Mouse (Mus musculus) forebrain, postnatal 0 days (tissue): ENCODE measurements around the gene BC030499. TPM values are rescaled to one million over a fixed set of nuclear protein-coding genes. Genes with fewer than 3 reads are reported as not detected.

ENCODE experiments used
- ATAC-seq: fragments of 200-750 bp; cut with Nextera tagmentation; 2 replicates; pipeline ENCODE4 v1.8.0; 2017; ENCODE audit warnings: mild to moderate bottlenecking, moderate library complexity
- DNase-seq: peaks from one replicate; pipeline ENCODE4 v3.0.0-alpha.2; 2015
- H3K27ac ChIP-seq: fragments of 300-500 bp; sonication (generic); 2 replicates; pipeline ENCODE4 v1.5.1; 2014; ENCODE audit warnings: low read depth, mild to moderate bottlenecking, antibody characterized with exemption, low read length, moderate library complexity, mixed read lengths
- H3K27me3 ChIP-seq: fragments of 300-500 bp; sonication (generic); 2 replicates; pipeline ENCODE4 v1.6.1; 2014; ENCODE audit warnings: mild to moderate bottlenecking, low read length, mixed read lengths; ENCODE audit not compliant: insufficient read depth
- H3K36me3 ChIP-seq: fragments of 300-500 bp; sonication (generic); 2 replicates; pipeline ENCODE4 v1.6.1; 2014; ENCODE audit warnings: mild to moderate bottlenecking, moderate library complexity; ENCODE audit not compliant: insufficient read depth
- H3K4me1 ChIP-seq: fragments of 300-500 bp; sonication (generic); 2 replicates; pipeline ENCODE4 v1.6.1; 2014; ENCODE audit warnings: antibody characterized with exemption; ENCODE audit not compliant: insufficient read depth
- H3K4me2 ChIP-seq: fragments of 300-500 bp; sonication (generic); 2 replicates; pipeline ENCODE4 v1.6.1; 2014; ENCODE audit warnings: low read depth, mild to moderate bottlenecking, moderate library complexity
- H3K4me3 ChIP-seq: fragments of 300-500 bp; sonication (generic); 2 replicates; pipeline ENCODE4 v1.5.1; 2014; ENCODE audit warnings: low read depth, low read length, mixed read lengths
- H3K9ac ChIP-seq: fragments of 300-500 bp; sonication (generic); 2 replicates; pipeline ENCODE4 v1.6.1; 2014; ENCODE audit warnings: mild to moderate bottlenecking
- H3K9me3 ChIP-seq: fragments of 300-500 bp; sonication (generic); 2 replicates; pipeline ENCODE4 v1.6.1; 2016; ENCODE audit warnings: low read length
- CTCF ChIP-seq: sonication (generic); IDR thresholded peaks from 2 replicates; pipeline ENCODE4 v1.5.1; 2016; ENCODE audit warnings: antibody characterized with exemption, control low read depth, low read depth
- WGBS: fragments of 180-500 bp; shearing (Covaris S2); extraction: QIAGEN DNeasy Blood & Tissue Kit; methylation state at CpG from one replicate; pipeline ENCODE4 v1.1.7; 2014; 5-methylcytosine and 5-hydroxymethylcytosine counted together
- polyA plus RNA-seq: library from polyadenylated mRNA; unstranded; fragments of >200 nt; fragmentation: Nextera tagmentation; extraction: Ambion mirVana; gene quantifications from 2 replicates; pipeline ENCODE4 v1.2.1, GENCODE M21; 2015
- total RNA-seq: library from RNA; depleted of rRNA; stranded (reverse); fragments of >200 nt; gene quantifications from 2 replicates; pipeline ENCODE4 v1.2.3, GENCODE M21; 2014

The BC030499 gene
- total and polyA plus RNA-seq, 2 experiments from 2014 or later, result 0.38 TPM; not detected in 1

GRCm38 (mm10) chr11:78333992-78334391, 43.4 kb downstream of the BC030499 start:
- Histone ChIP-seq H3K27me3 (no peaks in the 10 kb centered on the region), H3K27ac (no peak overlapping the region), H3K36me3 (peaks cover 46% of the 10 kb centered on the region), H3K4me1 (no peaks in the 10 kb centered on the region), H3K4me2 (no peak overlapping the region), H3K9ac (no peak overlapping the region), H3K9me3 (no peaks in the 10 kb centered on the region), H3K4me3 (no peak overlapping the region)
- DNase-seq, result no peak
- WGBS, result 98% methylated on average over 5 of the region's 5 CpGs
- no peak for TF ChIP-seq CTCF
- no peak for ATAC-seq

DNA sequence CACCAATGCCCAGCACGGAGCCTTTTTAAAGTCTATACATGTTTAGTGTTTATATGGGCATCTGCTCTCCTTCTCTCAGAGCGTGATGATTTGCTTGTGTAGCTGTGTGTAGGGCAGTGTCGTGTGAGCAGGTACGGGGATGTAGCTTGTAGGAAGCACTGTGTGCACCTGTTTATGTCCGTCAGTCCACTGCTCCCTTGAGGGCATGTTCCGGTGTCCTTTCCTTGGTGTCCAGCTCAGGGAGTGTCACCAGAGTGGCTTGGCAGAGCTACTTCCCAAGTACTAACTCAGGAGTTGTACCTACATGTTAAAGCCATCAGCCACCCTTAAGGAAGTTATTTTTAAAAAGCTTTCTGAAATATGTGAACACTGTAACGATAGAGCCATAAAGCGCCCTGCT, 46.4 kb downstream of the BC030499 start:
- Histone ChIP-seq H3K4me3 (no peak overlapping the region), H3K9me3 (no peaks in the 10 kb centered on the region), H3K9ac (no peak overlapping the region), H3K27ac (no peak overlapping the region), H3K4me1 (no peaks in the 10 kb centered on the region), H3K4me2 (no peak overlapping the region), H3K27me3 (no peaks in the 10 kb centered on the region), H3K36me3 (peaks cover 61% of the 10 kb centered on the region)
- ATAC-seq (no peak), DNase-seq (no peak)
- TF ChIP-seq CTCF, result no peak
- WGBS, result 96% methylated on average over 8 of the region's 8 CpGs

DNA sequence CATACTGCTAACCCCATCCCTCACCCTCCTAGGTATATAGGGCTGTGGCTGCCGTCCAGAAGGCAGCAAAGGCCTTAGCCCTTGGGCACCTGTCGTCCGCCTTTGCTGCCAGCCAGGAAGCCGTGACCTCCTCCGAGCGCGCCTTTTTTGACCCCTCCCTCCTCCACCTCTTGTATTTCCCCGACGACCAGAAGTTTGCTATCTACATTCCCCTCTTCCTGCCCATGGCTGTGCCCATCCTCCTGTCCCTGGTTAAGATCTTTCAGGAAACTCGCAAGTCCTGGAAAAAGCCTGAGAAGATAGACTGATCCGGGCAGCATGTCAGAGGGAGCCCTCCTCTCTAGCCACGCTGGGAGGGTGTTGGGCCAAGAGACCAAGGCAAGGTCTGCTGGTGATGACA, 51.1 kb downstream of the BC030499 start:
- H3K27ac ChIP-seq, result no peak overlapping the region
- peaks cover 29% of the 10 kb centered on the region for H3K36me3 ChIP-seq
- no peaks in the 10 kb centered on the region for H3K27me3 ChIP-seq
- no peak for DNase-seq
- no peak for TF ChIP-seq CTCF
- H3K9ac ChIP-seq, result no peak overlapping the region
- no peak overlapping the region for H3K4me3 ChIP-seq
- no peak for ATAC-seq
- WGBS, result 87% methylated on average over 12 of the region's 12 CpGs
- no peak overlapping the region for H3K4me2 ChIP-seq
- H3K4me1 ChIP-seq, result no peaks in the 10 kb centered on the region
- H3K9me3 ChIP-seq, result no peaks in the 10 kb centered on the region

DNA sequence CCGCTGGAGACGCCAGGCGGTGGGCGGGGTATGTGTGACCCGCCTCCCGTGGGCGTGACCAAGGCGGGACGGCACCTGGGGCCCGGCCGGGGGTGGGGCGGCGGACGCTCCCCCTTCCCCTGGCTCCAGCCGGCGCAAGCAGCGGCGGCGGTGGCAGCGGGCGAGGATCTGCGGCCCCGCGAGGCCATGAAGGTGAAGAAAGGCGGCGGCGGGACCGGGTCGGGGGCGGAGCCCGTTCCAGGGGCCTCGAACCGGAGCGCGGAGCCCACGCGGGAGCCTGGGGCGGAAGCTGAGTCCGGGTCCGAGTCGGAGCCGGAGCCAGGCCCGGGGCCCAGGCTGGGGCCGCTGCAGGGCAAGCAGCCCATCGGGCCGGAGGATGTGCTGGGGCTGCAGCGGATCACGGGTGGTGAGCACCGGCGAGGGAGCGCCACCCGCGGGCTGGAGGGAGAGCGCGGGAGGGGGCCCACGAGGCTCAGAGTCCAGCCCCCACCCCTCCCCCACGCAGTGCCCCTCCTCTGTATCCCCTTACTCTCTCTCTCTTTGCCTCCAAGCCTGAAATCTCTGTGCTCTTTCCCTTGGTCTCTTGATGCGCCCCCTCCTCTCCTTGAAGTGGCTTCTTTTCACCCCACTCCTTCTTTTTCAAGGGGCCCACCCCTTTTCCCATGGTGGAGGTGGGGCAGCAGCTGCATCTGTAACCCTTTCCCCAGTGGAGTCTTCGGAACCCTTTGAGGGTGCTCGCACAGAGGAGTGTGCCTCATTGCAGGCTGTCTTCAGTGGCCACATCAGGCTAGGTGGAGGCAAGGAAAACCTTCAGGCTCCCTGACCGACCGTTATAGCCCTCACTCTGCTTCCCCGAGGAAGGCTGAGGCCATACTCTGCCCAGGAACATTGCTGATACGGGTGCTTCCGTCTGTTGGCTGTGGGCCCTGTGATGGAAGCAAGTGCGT, 53.0 kb downstream of the BC030499 start, which contains the start of gene Unc119:
Unc119 (plus strand) TSS at position 102 of the 947 bp plus-strand sequence.
- H3K9me3 ChIP-seq, result no peaks in the 10 kb centered on the region
- peak within 1 kb of the TSS; percentile 83 for H3K4me3 ChIP-seq
- H3K9ac ChIP-seq, result peak within 1 kb of the TSS; percentile 92
- peaks cover 24% of the 10 kb centered on the region for H3K36me3 ChIP-seq
- H3K4me1 ChIP-seq, result no peaks in the 10 kb centered on the region
- WGBS, result 1% methylated on average over 57 of the region's 66 CpGs
- H3K27me3 ChIP-seq, result no peaks in the 10 kb centered on the region
- ATAC-seq, result peak; percentile 86
- no peak for TF ChIP-seq CTCF
- H3K4me2 ChIP-seq, result peak within 1 kb of the TSS; percentile 63
- peak within 1 kb of the TSS; percentile 85 for H3K27ac ChIP-seq
- DNase-seq, result peak; percentile 84

DNA sequence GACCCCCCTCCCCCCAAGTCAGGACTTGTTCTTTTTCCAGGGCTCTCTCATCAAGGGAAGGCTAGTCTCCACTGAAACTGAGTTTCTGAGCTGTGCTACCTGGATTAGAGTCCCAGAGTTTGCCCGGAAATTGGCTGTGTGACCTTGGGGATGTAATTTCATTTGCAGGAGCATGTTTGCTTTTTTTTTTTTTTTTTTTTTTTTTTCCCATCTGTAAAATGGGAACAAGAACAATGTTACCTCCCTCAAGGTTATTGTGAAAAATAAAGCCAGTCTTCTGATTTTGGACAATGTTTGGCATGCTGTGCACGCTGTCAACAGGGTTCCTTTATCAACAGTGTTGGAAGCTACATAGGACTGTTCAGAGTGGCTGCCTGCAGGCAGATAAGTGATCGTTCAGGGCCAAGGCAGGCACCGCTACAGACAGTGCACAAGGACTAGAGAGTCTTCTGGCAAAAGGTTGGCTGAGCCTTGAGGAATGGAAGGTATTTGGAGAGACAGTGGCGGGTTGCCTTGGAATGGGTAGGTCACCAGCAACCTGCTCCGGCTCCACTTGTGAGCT, 53.8 kb downstream of the BC030499 start:
- H3K4me3 ChIP-seq, result peak overlapping the region; percentile 83
- no peaks in the 10 kb centered on the region for H3K27me3 ChIP-seq
- 77% methylated on average over 6 of the region's 6 CpGs for WGBS
- H3K4me2 ChIP-seq, result peak overlapping the region; percentile 63
- H3K9ac ChIP-seq, result peak overlapping the region; percentile 92
- H3K36me3 ChIP-seq, result peaks cover 22% of the 10 kb centered on the region
- ATAC-seq, result no peak
- no peak for DNase-seq
- no peak for TF ChIP-seq CTCF
- peak overlapping the region; percentile 85; the same call in 1 of the 2 replicates for H3K27ac ChIP-seq
- no peaks in the 10 kb centered on the region for H3K9me3 ChIP-seq
- H3K4me1 ChIP-seq, result no peaks in the 10 kb centered on the region

GRCm38 (mm10) chr11:78344890-78345715, 54.5 kb downstream of the BC030499 start:
- 54% methylated on average over 8 of the region's 8 CpGs for WGBS
- Histone ChIP-seq H3K36me3 (peaks cover 20% of the 10 kb centered on the region; the same call in 1 of the 2 replicates), H3K27me3 (no peaks in the 10 kb centered on the region), H3K27ac (no peak overlapping the region), H3K9ac (peak overlapping the region; percentile 22; the same call in 1 of the 2 replicates), H3K4me1 (no peaks in the 10 kb centered on the region), H3K9me3 (no peaks in the 10 kb centered on the region), H3K4me2 (peak overlapping the region; percentile 63), H3K4me3 (no peak overlapping the region)
- no peak for ATAC-seq
- no peak for DNase-seq
- TF ChIP-seq CTCF, result no peak
